18 mouse cellular contexts compared by ENCODE assay signal in genomic region chr13:69455476-69456175, GRCm38 (mm10).
A peak's percentile ranks its signal among the peaks of the same experiment; 100 is the strongest.
DNase-seq lines count a peak whose midpoint lies in the region; ATAC-seq and TF ChIP-seq lines count a peak whose summit lies in the region.
"Had no signal": no experiment of that assay in that cellular context is flagged by ENCODE, and none has a peak within 500 bp of the region (broad histone marks: within the 10 kb centered on the region; RNA-seq: fewer than 3 reads in every experiment).

No protein-coding gene starts in this region.

- no peaks in the 10 kb centered on the region for H3K9me3 ChIP-seq in hindbrain, embryonic 13.5 days
- H3K9me3 ChIP-seq in hindbrain, embryonic 14.5 days (ENCODE audit: control insufficient read depth, low read length) = no peaks in the 10 kb centered on the region
- no peaks in the 10 kb centered on the region for H3K9me3 ChIP-seq in limb, embryonic 12.5 days
- H3K9me3 ChIP-seq: midbrain, embryonic 12.5 days had no signal

- no peak overlapping the region for H3K27ac ChIP-seq in hindbrain, embryonic 13.5 days
- no peak overlapping the region for H3K27ac ChIP-seq in hindbrain, embryonic 14.5 days
- H3K27ac ChIP-seq in limb, embryonic 12.5 days = no peak overlapping the region
- H3K27ac ChIP-seq: midbrain, embryonic 12.5 days had no signal

- DNase-seq in embryo, embryonic 11 days = peak; percentile 20
- no peak for DNase-seq in embryo, embryonic 10 days (ENCODE audit: low spot score)
- DNase-seq in hindbrain, embryonic 14.5 days (ENCODE audit: low spot score) = no peak
- DNase-seq in R1 (ENCODE audit: low read depth, low spot score) = peak; percentile 13
- no peak for DNase-seq in lung, adult 2 months
- DNase-seq in right cerebral cortex, postnatal 14 days = no peak
- DNase-seq: cerebellum, postnatal 10 days; heart, postnatal 14 days; kidney, postnatal 14 days; liver; liver, postnatal 0 days; right cerebral cortex, postnatal 4 days; thymus, postnatal 4 days had no signal

- 78% methylated on average over 14 of the region's 14 CpGs for WGBS in hindbrain, embryonic 13.5 days
- 76% methylated on average over 14 of the region's 14 CpGs for WGBS in hindbrain, embryonic 14.5 days
- 38% methylated on average over 14 of the region's 14 CpGs for WGBS in limb, embryonic 12.5 days
- 75% methylated on average over 14 of the region's 14 CpGs for WGBS in lung, adult 2 months

- H3K4me3 ChIP-seq in hindbrain, embryonic 13.5 days = no peak overlapping the region
- no peak overlapping the region for H3K4me3 ChIP-seq in hindbrain, embryonic 14.5 days (replicated peaks; ENCODE audit: low read length)
- H3K4me3 ChIP-seq in limb, embryonic 12.5 days (replicated peaks) = no peak overlapping the region
- H3K4me3 ChIP-seq in lung, adult 2 months (replicated peaks; ENCODE audit: extremely low read depth, low read depth, low read length) = no peak overlapping the region
- H3K4me3 ChIP-seq: midbrain, embryonic 12.5 days had no signal

- no peak for TF ChIP-seq POLR2A in lung, adult 2 months (IDR thresholded peaks at IDR 0.05; ENCODE audit: borderline replicate concordance, extremely low read depth, low read depth, low read length)

- no peaks in the 10 kb centered on the region for H3K36me3 ChIP-seq in hindbrain, embryonic 13.5 days
- H3K36me3 ChIP-seq in hindbrain, embryonic 14.5 days (replicated peaks; ENCODE audit: control insufficient read depth, insufficient read depth) = no peaks in the 10 kb centered on the region
- no peaks in the 10 kb centered on the region for H3K36me3 ChIP-seq in limb, embryonic 12.5 days
- H3K36me3 ChIP-seq: midbrain, embryonic 12.5 days had no signal

- TF ChIP-seq CTCF in lung, adult 2 months (IDR thresholded peaks at IDR 0.05; ENCODE audit: insufficient read depth, low read length) = no peak

- no peak overlapping the region for H3K4me2 ChIP-seq in hindbrain, embryonic 13.5 days
- H3K4me2 ChIP-seq in hindbrain, embryonic 14.5 days (replicated peaks) = no peak overlapping the region
- peak overlapping the region; percentile 41 for H3K4me2 ChIP-seq in limb, embryonic 12.5 days
- H3K4me2 ChIP-seq: heart, embryonic 11.5 days; midbrain, embryonic 12.5 days had no signal

- peak; percentile 66 for ATAC-seq in hindbrain, embryonic 13.5 days (ENCODE audit: low FRiP score)
- no peak for ATAC-seq in hindbrain, embryonic 14.5 days (ENCODE audit: low FRiP score)
- peak; percentile 62; the same call in 1 of the 2 replicates for ATAC-seq in limb, embryonic 12.5 days (ENCODE audit: insufficient number of reproducible peaks, insufficient read depth, low FRiP score, low TSS enrichment, low read depth)
- ATAC-seq: intestine, postnatal 0 days; liver, postnatal 0 days had no signal

- H3K4me1 ChIP-seq in hindbrain, embryonic 13.5 days (replicated peaks) = peaks cover 4% of the 10 kb centered on the region
- H3K4me1 ChIP-seq in hindbrain, embryonic 14.5 days (replicated peaks; ENCODE audit: control insufficient read depth, insufficient read depth, low read length) = no peaks in the 10 kb centered on the region
- H3K4me1 ChIP-seq in limb, embryonic 12.5 days (replicated peaks) = peaks cover 10% of the 10 kb centered on the region
- no peaks in the 10 kb centered on the region for H3K4me1 ChIP-seq in lung, adult 2 months (ENCODE audit: control insufficient read depth, insufficient read depth, low read length)

- H3K9ac ChIP-seq in hindbrain, embryonic 13.5 days = no peak overlapping the region
- H3K9ac ChIP-seq in hindbrain, embryonic 14.5 days = no peak overlapping the region
- H3K9ac ChIP-seq in limb, embryonic 12.5 days (replicated peaks) = no peak overlapping the region
- H3K9ac ChIP-seq: liver, postnatal 0 days; midbrain, embryonic 12.5 days had no signal

- no peaks in the 10 kb centered on the region for H3K27me3 ChIP-seq in hindbrain, embryonic 13.5 days
- H3K27me3 ChIP-seq in hindbrain, embryonic 14.5 days (ENCODE audit: control insufficient read depth, insufficient read depth, low read length) = no peaks in the 10 kb centered on the region
- no peaks in the 10 kb centered on the region for H3K27me3 ChIP-seq in limb, embryonic 12.5 days
- H3K27me3 ChIP-seq: midbrain, embryonic 12.5 days had no signal

Comparison
In these comparisons a context has a peak if more than half of its experiments do, and no peak if none do; other contexts are left out.
1. DNase-seq: peak in embryo, embryonic 11 days (single experiment) and R1 (single experiment); none in embryo, embryonic 10 days (single experiment), hindbrain, embryonic 14.5 days (single experiment), lung, adult 2 months (single experiment) and right cerebral cortex, postnatal 14 days (single experiment).